Mouse (Mus musculus): ENCODE data around the gene Olfr619. TPM values are rescaled to one million over a fixed set of nuclear protein-coding genes. Genes with fewer than 3 reads are reported as not detected.

Olfr619 gene
- total and polyA plus RNA-seq, 3 experiments = not detected

DNA sequence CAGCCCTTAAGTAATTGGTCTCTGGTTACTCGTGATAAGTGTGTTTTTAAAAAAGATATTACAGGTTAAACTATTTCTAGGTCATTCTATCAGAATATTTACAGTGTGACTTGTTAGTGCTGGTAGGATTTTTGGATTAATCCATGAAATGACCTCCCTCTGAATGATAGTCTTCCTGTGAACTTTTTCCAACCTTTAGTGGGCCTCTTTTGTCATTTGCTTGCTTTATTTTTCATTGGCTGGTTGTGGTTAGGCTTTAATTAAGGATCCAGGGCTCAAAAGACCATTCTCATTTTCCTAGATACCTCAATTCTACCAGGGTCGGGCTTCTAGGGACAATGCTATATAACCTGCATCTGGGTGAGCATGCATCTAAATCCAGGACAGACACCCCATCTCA, 10.6 kb upstream of the Olfr619 start, which contains the start of gene Olfr618:
Gene Olfr618, plus strand, starts transcription at position 301 of the 400 bp plus-strand sequence.
- Histone ChIP-seq H3K4me3 (ENCODE audit: control insufficient read depth in 1 of 2, insufficient read depth in 1 of 2, low read depth in 2 of 2, low read length in 2 of 2) (no peak within 1 kb of the TSS), H3K9ac (ENCODE audit: control insufficient read depth, low read depth, low read length, poor library complexity, severe bottlenecking) (no peak within 1 kb of the TSS), H3K79me2 (ENCODE audit: control insufficient read depth, insufficient read depth, low read length, poor library complexity) (no peaks in the 10 kb centered on the region), H3K9me3 (replicated peaks; ENCODE audit: insufficient read depth, low read length) (no peaks in the 10 kb centered on the region), H3K27me3 (ENCODE audit: control insufficient read depth in 1 of 2, insufficient read depth in 2 of 2, low read length in 2 of 2) (no peaks in the 10 kb centered on the region), H3K4me1 (ENCODE audit: control insufficient read depth in 1 of 2, insufficient read depth in 2 of 2, low read length in 2 of 2) (no peaks in the 10 kb centered on the region), H3K27ac (ENCODE audit: control insufficient read depth, low read depth, low read length) (no peak within 1 kb of the TSS), H3K36me3 (ENCODE audit: control insufficient read depth in 1 of 2, insufficient read depth in 2 of 2, low read length in 2 of 2) (no peaks in the 10 kb centered on the region)
- no peak for DNase-seq (ENCODE audit: low read depth, low spot score)
- TF ChIP-seq KAT2A (conservative IDR thresholded peaks at IDR 0.05; ENCODE audit: low read depth, low read length) = no peak
- no peak for TF ChIP-seq UBTF (IDR thresholded peaks at IDR 0.05; ENCODE audit: borderline replicate concordance, insufficient read depth, low read depth, low read length)
- no peak for TF ChIP-seq BHLHE40 (IDR thresholded peaks at IDR 0.05; ENCODE audit: borderline replicate concordance, low read depth, low read length)
- TF ChIP-seq TCF12 (IDR thresholded peaks at IDR 0.05; ENCODE audit: low read depth, low read length) = no peak
- TF ChIP-seq POLR2A (IDR thresholded peaks at IDR 0.05; ENCODE audit: control insufficient read depth in 1 of 2, insufficient read depth in 1 of 2, low read depth in 1 of 2, low read length in 2 of 2, poor library complexity in 1 of 2) = no peak
- no peak for TF ChIP-seq MYB (IDR thresholded peaks at IDR 0.05; ENCODE audit: low read depth, low read length)
- no peak for TF ChIP-seq HCFC1 (IDR thresholded peaks at IDR 0.05; ENCODE audit: low read depth, low read length)
- no peak for TF ChIP-seq CHD2 (IDR thresholded peaks at IDR 0.05; ENCODE audit: low read length)
- TF ChIP-seq EP300 (IDR thresholded peaks at IDR 0.05; ENCODE audit: low read depth in 1 of 2, low read length in 2 of 2) = no peak
- no peak for TF ChIP-seq JUND (IDR thresholded peaks at IDR 0.05; ENCODE audit: low read depth, low read length)
- TF ChIP-seq USF2 (IDR thresholded peaks at IDR 0.05; ENCODE audit: borderline replicate concordance in 1 of 2, insufficient read depth in 1 of 2, low read depth in 1 of 2, low read length in 2 of 2) = no peak
- TF ChIP-seq POLR2AphosphoS2 (IDR thresholded peaks at IDR 0.05; ENCODE audit: low read length) = no peak
- TF ChIP-seq ELF1 (IDR thresholded peaks at IDR 0.05; ENCODE audit: low read depth, low read length) = no peak
- TF ChIP-seq MAFK (IDR thresholded peaks at IDR 0.05; ENCODE audit: borderline replicate concordance, low read depth, low read length) = no peak
- no peak for TF ChIP-seq ETS1 (IDR thresholded peaks at IDR 0.05; ENCODE audit: low read depth, low read length)
- no peak for TF ChIP-seq NRF1 (IDR thresholded peaks at IDR 0.05; ENCODE audit: insufficient read depth, low read depth, low read length, poor library complexity, severe bottlenecking)
- TF ChIP-seq ZMIZ1 (IDR thresholded peaks at IDR 0.05; ENCODE audit: low read depth, low read length) = no peak
- no peak for TF ChIP-seq ZKSCAN1 (IDR thresholded peaks at IDR 0.05; ENCODE audit: low read depth, low read length)
- TF ChIP-seq ZC3H11A (IDR thresholded peaks at IDR 0.05; ENCODE audit: low read depth, low read length) = no peak
- TF ChIP-seq TAL1 (IDR thresholded peaks at IDR 0.05; ENCODE audit: low read length) = no peak

DNA sequence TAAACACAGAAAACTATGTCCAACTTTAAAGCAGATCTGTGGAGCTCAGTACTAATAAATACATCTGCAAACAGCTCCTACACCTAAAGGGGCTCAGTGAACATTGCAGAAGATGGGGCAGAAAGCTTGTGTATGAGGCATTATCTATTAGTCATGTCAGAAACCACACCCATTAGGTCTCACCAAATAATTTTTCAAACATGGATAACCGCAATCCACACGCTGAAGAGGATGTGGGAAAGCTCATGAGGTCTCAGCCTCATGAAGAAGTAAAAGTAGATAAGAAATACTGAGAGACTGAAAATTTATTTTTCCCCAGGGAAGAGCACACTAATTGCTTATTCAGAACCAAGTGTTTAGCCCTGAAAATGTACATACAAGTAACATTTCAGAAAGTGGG, 7.0 kb downstream of the Olfr619 start:
- Histone ChIP-seq H3K27me3 (ENCODE audit: control insufficient read depth in 1 of 2, insufficient read depth in 2 of 2, low read length in 2 of 2) (no peaks in the 10 kb centered on the region), H3K4me1 (ENCODE audit: control insufficient read depth in 1 of 2, insufficient read depth in 2 of 2, low read length in 2 of 2) (no peaks in the 10 kb centered on the region), H3K27ac (ENCODE audit: control insufficient read depth, low read depth, low read length) (no peak overlapping the region), H3K9me3 (replicated peaks; ENCODE audit: insufficient read depth, low read length) (no peaks in the 10 kb centered on the region), H3K9ac (ENCODE audit: control insufficient read depth, low read depth, low read length, poor library complexity, severe bottlenecking) (no peak overlapping the region), H3K4me3 (ENCODE audit: control insufficient read depth in 1 of 2, insufficient read depth in 1 of 2, low read depth in 2 of 2, low read length in 2 of 2) (no peak overlapping the region), H3K36me3 (ENCODE audit: control insufficient read depth in 1 of 2, insufficient read depth in 2 of 2, low read length in 2 of 2) (no peaks in the 10 kb centered on the region), H3K79me2 (ENCODE audit: control insufficient read depth, insufficient read depth, low read length, poor library complexity) (no peaks in the 10 kb centered on the region)
- DNase-seq (ENCODE audit: low read depth, low spot score) = peak; percentile 4
- no peak for TF ChIP-seq ZKSCAN1 (IDR thresholded peaks at IDR 0.05; ENCODE audit: low read depth, low read length)
- no peak for TF ChIP-seq NRF1 (IDR thresholded peaks at IDR 0.05; ENCODE audit: insufficient read depth, low read depth, low read length, poor library complexity, severe bottlenecking)
- TF ChIP-seq E2F4 (IDR thresholded peaks at IDR 0.05; ENCODE audit: borderline replicate concordance, low read depth, low read length) = no peak
- no peak for TF ChIP-seq USF2 (IDR thresholded peaks at IDR 0.05; ENCODE audit: borderline replicate concordance in 1 of 2, insufficient read depth in 1 of 2, low read depth in 1 of 2, low read length in 2 of 2)
- TF ChIP-seq MEF2A (IDR thresholded peaks at IDR 0.05; ENCODE audit: extremely low read depth, insufficient replicate concordance, low read depth, low read length, poor library complexity, severe bottlenecking) = no peak
- no peak for TF ChIP-seq JUND (IDR thresholded peaks at IDR 0.05; ENCODE audit: low read depth, low read length)
- TF ChIP-seq UBTF (IDR thresholded peaks at IDR 0.05; ENCODE audit: borderline replicate concordance, insufficient read depth, low read depth, low read length) = no peak
- no peak for TF ChIP-seq ZC3H11A (IDR thresholded peaks at IDR 0.05; ENCODE audit: low read depth, low read length)
- no peak for TF ChIP-seq POLR2A (IDR thresholded peaks at IDR 0.05; ENCODE audit: control insufficient read depth in 1 of 2, insufficient read depth in 1 of 2, low read depth in 1 of 2, low read length in 2 of 2, poor library complexity in 1 of 2)
- no peak for TF ChIP-seq CTCF (IDR thresholded peaks at IDR 0.05 in 2 of 3, conservative IDR thresholded peaks at IDR 0.05 in 1 of 3; ENCODE audit: control insufficient read depth in 1 of 3, insufficient read depth in 1 of 3, low read depth in 2 of 3, low read length in 3 of 3, poor library complexity in 1 of 3, severe bottlenecking in 1 of 3)

Measured in MEL (cell line).